Mouse (Mus musculus) embryonic facial prominence, embryonic 12.5 days (tissue): ENCODE data around the gene Srarp. TPM values are rescaled to one million over a fixed set of nuclear protein-coding genes. Genes with fewer than 3 reads are reported as not detected.

Experiments
- ATAC-seq: fragments of 200-750 bp; cut with Nextera tagmentation; 2 replicates; pipeline ENCODE4 v1.8.0; 2017; ENCODE audit not compliant: insufficient number of reproducible peaks, insufficient read depth, low FRiP score, low TSS enrichment
- H3K27ac ChIP-seq: fragments of 300-500 bp; sonication (generic); 2 replicates; pipeline ENCODE4 v1.5.1; 2016; ENCODE audit warnings: mild to moderate bottlenecking
- H3K27me3 ChIP-seq: fragments of 300-500 bp; sonication (generic); 2 replicates; pipeline ENCODE4 v1.6.1; 2016; ENCODE audit warnings: mild to moderate bottlenecking, moderate library complexity
- H3K36me3 ChIP-seq: fragments of 300-500 bp; sonication (generic); 2 replicates; pipeline ENCODE4 v1.6.1; 2016; ENCODE audit warnings: mild to moderate bottlenecking
- H3K4me1 ChIP-seq: fragments of 300-500 bp; sonication (generic); 2 replicates; pipeline ENCODE4 v1.6.1; 2016
- H3K4me2 ChIP-seq: fragments of 300-500 bp; sonication (generic); replicated peaks from 2 replicates; pipeline ENCODE4 v1.6.1; 2016; ENCODE audit warnings: mild to moderate bottlenecking, moderate library complexity
- H3K4me3 ChIP-seq: fragments of 300-500 bp; sonication (generic); 2 replicates; pipeline ENCODE4 v1.5.1; 2016; ENCODE audit warnings: mild to moderate bottlenecking
- H3K9ac ChIP-seq: fragments of 300-500 bp; sonication (generic); 2 replicates; pipeline ENCODE4 v1.6.1; 2016; ENCODE audit warnings: mild to moderate bottlenecking, moderate library complexity
- H3K9me3 ChIP-seq: fragments of 300-500 bp; sonication (generic); 2 replicates; pipeline ENCODE4 v1.6.1; 2016; ENCODE audit warnings: mild to moderate bottlenecking, moderate library complexity
- WGBS: fragments of 180-500 bp; shearing (Covaris S2); methylation state at CpG from one replicate; pipeline ENCODE4 v1.1.7; 2016; 5-methylcytosine and 5-hydroxymethylcytosine counted together
- polyA plus RNA-seq: library from polyadenylated mRNA; unstranded; fragments of >200 nt; fragmentation: Nextera tagmentation; extraction: Ambion mirVana; gene quantifications from 2 replicates; pipeline ENCODE4 v1.2.1, GENCODE M21; 2016

Gene Srarp
- polyA plus RNA-seq, 1 experiment from 2014 or later, result not detected

GRCm38 (mm10) chr4:141456193-141456938, 20.5 kb upstream of the Srarp start:
- H3K4me1 ChIP-seq, result peaks cover 26% of the 10 kb centered on the region
- H3K27ac ChIP-seq, result no peak overlapping the region
- no peaks in the 10 kb centered on the region for H3K27me3 ChIP-seq
- WGBS, result 94% methylated on average over 14 of the region's 14 CpGs
- no peak for ATAC-seq
- no peaks in the 10 kb centered on the region for H3K9me3 ChIP-seq
- no peak overlapping the region for H3K4me3 ChIP-seq
- peaks cover 47% of the 10 kb centered on the region for H3K36me3 ChIP-seq
- H3K4me2 ChIP-seq, result no peak overlapping the region
- H3K9ac ChIP-seq, result no peak overlapping the region

- ATAC-seq, result no peak
- Histone ChIP-seq H3K4me2 (no peak overlapping the region), H3K27me3 (no peaks in the 10 kb centered on the region), H3K27ac (no peak overlapping the region), H3K4me3 (no peak overlapping the region), H3K36me3 (peaks cover 49% of the 10 kb centered on the region), H3K4me1 (peaks cover 26% of the 10 kb centered on the region), H3K9ac (no peak overlapping the region), H3K9me3 (no peaks in the 10 kb centered on the region)
- 55% methylated on average over 4 of the region's 4 CpGs for WGBS
These were observed 19.6 kb upstream of the Srarp start for GRCm38 (mm10) chr4:141455526-141455925.

GRCm38 (mm10) chr4:141454581-141455350, 18.9 kb upstream of the Srarp start:
- H3K4me1 ChIP-seq, result peaks cover 26% of the 10 kb centered on the region
- H3K9ac ChIP-seq, result no peak overlapping the region
- ATAC-seq, result no peak
- no peak overlapping the region for H3K4me2 ChIP-seq
- H3K9me3 ChIP-seq, result no peaks in the 10 kb centered on the region
- no peaks in the 10 kb centered on the region for H3K27me3 ChIP-seq
- H3K27ac ChIP-seq, result 0 out of 2 replicates have a peak overlapping the region, but pooled peaks have one; percentile 17
- WGBS, result 81% methylated on average over 14 of the region's 14 CpGs
- H3K4me3 ChIP-seq, result no peak overlapping the region
- peaks cover 50% of the 10 kb centered on the region for H3K36me3 ChIP-seq

- Histone ChIP-seq H3K4me2 (no peak overlapping the region), H3K27ac (no peak overlapping the region), H3K36me3 (peaks cover 76% of the 10 kb centered on the region), H3K4me1 (peaks cover 8% of the 10 kb centered on the region; the same call in 1 of the 2 replicates), H3K27me3 (no peaks in the 10 kb centered on the region), H3K9ac (no peak overlapping the region), H3K4me3 (no peak overlapping the region), H3K9me3 (no peaks in the 10 kb centered on the region)
- ATAC-seq, result no peak
- 92% methylated on average over 9 of the region's 9 CpGs for WGBS
These were observed 16.1 kb upstream of the Srarp start for GRCm38 (mm10) chr4:141451916-141452450.

- H3K27ac ChIP-seq, result no peak overlapping the region
- no peak overlapping the region for H3K4me2 ChIP-seq
- H3K4me1 ChIP-seq, result peaks cover 8% of the 10 kb centered on the region; the same call in 1 of the 2 replicates
- no peak overlapping the region for H3K9ac ChIP-seq
- WGBS, result 82% methylated on average over 2 of the region's 2 CpGs
- ATAC-seq, result no peak
- H3K4me3 ChIP-seq, result no peak overlapping the region
- H3K27me3 ChIP-seq, result no peaks in the 10 kb centered on the region
- H3K9me3 ChIP-seq, result no peaks in the 10 kb centered on the region
- H3K36me3 ChIP-seq, result peaks cover 77% of the 10 kb centered on the region
These were observed 15.3 kb upstream of the Srarp start for GRCm38 (mm10) chr4:141451251-141451650.

GRCm38 (mm10) chr4:141446211-141446610, 10.3 kb upstream of the Srarp start:
- H3K4me2 ChIP-seq, result no peak overlapping the region; the same call in 1 of the 2 replicates
- no peak for ATAC-seq
- H3K36me3 ChIP-seq, result peaks cover 39% of the 10 kb centered on the region

GRCm38 (mm10) chr4:141445328-141445720, 9.4 kb upstream of the Srarp start:
- H3K27ac ChIP-seq, result no peak overlapping the region
- 15% methylated on average over 14 of the region's 14 CpGs for WGBS
- peak overlapping the region; percentile 88 for H3K4me2 ChIP-seq
- peak overlapping the region; percentile 93 for H3K9ac ChIP-seq
- peak overlapping the region; percentile 100 for H3K4me3 ChIP-seq
- H3K9me3 ChIP-seq, result no peaks in the 10 kb centered on the region
- H3K4me1 ChIP-seq, result peaks cover 12% of the 10 kb centered on the region
- no peaks in the 10 kb centered on the region for H3K27me3 ChIP-seq
- H3K36me3 ChIP-seq, result peaks cover 34% of the 10 kb centered on the region
- no peak for ATAC-seq

More at GRCm38 (mm10) chr4:141446211-141446610, 10.3 kb upstream of the Srarp start:
- Histone ChIP-seq H3K27ac (no peak overlapping the region), H3K9ac (no peak overlapping the region), H3K27me3 (no peaks in the 10 kb centered on the region), H3K4me3 (no peak overlapping the region), H3K9me3 (no peaks in the 10 kb centered on the region), H3K4me1 (peaks cover 12% of the 10 kb centered on the region)
- 78% methylated on average over 7 of the region's 7 CpGs for WGBS

- no peaks in the 10 kb centered on the region for H3K27me3 ChIP-seq
- peak within 1 kb of the TSS; percentile 78 for H3K27ac ChIP-seq
- H3K9me3 ChIP-seq, result no peaks in the 10 kb centered on the region
- WGBS, result 0% methylated on average over 73 of the region's 102 CpGs
- peak within 1 kb of the TSS; percentile 100 for H3K4me3 ChIP-seq
- peaks cover 28% of the 10 kb centered on the region for H3K36me3 ChIP-seq
- ATAC-seq, result peak; percentile 70
- peak within 1 kb of the TSS; percentile 93 for H3K9ac ChIP-seq
- H3K4me2 ChIP-seq, result peak within 1 kb of the TSS; percentile 88
- peaks cover 12% of the 10 kb centered on the region for H3K4me1 ChIP-seq
These were observed 8.8 kb upstream of the Srarp start, which contains the start of gene Zbtb17 for GRCm38 (mm10) chr4:141444451-141445327. Gene Zbtb17, plus strand, starts transcription at chr4:141444654.

GRCm38 (mm10) chr4:141443641-141444429, 7.9 kb upstream of the Srarp start:
- no peaks in the 10 kb centered on the region for H3K9me3 ChIP-seq
- ATAC-seq, result no peak
- whole genome bisulfite sequencing, result 46% methylated on average over 11 of the region's 11 CpGs
- peaks cover 19% of the 10 kb centered on the region for H3K36me3 ChIP-seq
- H3K27ac ChIP-seq, result peak overlapping the region; percentile 78; the same call in 1 of the 2 replicates
- H3K9ac ChIP-seq, result peak overlapping the region; percentile 93
- no peaks in the 10 kb centered on the region for H3K27me3 ChIP-seq
- peaks cover 12% of the 10 kb centered on the region for H3K4me1 ChIP-seq
- peak overlapping the region; percentile 100 for H3K4me3 ChIP-seq
- peak overlapping the region; percentile 88 for H3K4me2 ChIP-seq

GRCm38 (mm10) chr4:141440877-141441276, 5.0 kb upstream of the Srarp start:
- H3K9ac ChIP-seq, result no peak overlapping the region
- H3K27ac ChIP-seq, result no peak overlapping the region
- no peaks in the 10 kb centered on the region for H3K9me3 ChIP-seq
- ATAC-seq, result no peak
- H3K4me3 ChIP-seq, result no peak overlapping the region
- no peak overlapping the region for H3K4me2 ChIP-seq
- H3K27me3 ChIP-seq, result no peaks in the 10 kb centered on the region
- H3K36me3 ChIP-seq, result no peaks in the 10 kb centered on the region
- H3K4me1 ChIP-seq, result peaks cover 9% of the 10 kb centered on the region
